Mouse (Mus musculus) ES-Bruce4 (cell line): ENCODE data around the gene Mdga1.

Experiments
- CTCF ChIP-seq: IDR thresholded peaks from one replicate; pipeline ENCODE4 v1.8.1; 2011; ENCODE audit warnings: low read depth, low read length
- EP300 ChIP-seq: IDR thresholded peaks from 2 replicates; pipeline ENCODE4 v1.6.1; 2011; ENCODE audit warnings: low read depth, low read length; ENCODE audit not compliant: insufficient read depth

GRCm38 (mm10) chr17:29887271-29887880 lies 82.5 kb downstream of the Mdga1 start:
- TF ChIP-seq CTCF = no peak
- no peak for TF ChIP-seq EP300
